Mouse (Mus musculus) forebrain, embryonic 10.5 days (tissue): ENCODE data around the gene Mbnl1. TPM values are rescaled to one million over a fixed set of nuclear protein-coding genes. Genes with fewer than 3 reads are reported as not detected.

Experiments
- DNase-seq: peaks from one replicate; pipeline ENCODE4 v3.0.0-alpha.2; 2017; ENCODE audit warnings: low spot score; ENCODE audit errors: extremely low spot score
- H3K27ac ChIP-seq: fragments of 300-500 bp; sonication (generic); 2 replicates; pipeline ENCODE4 v1.5.1; 2016; ENCODE audit warnings: mild to moderate bottlenecking
- H3K27me3 ChIP-seq: fragments of 300-500 bp; sonication (generic); 2 replicates; pipeline ENCODE4 v1.6.1; 2016; ENCODE audit warnings: mild to moderate bottlenecking; ENCODE audit not compliant: poor library complexity, severe bottlenecking
- H3K36me3 ChIP-seq: fragments of 300-500 bp; sonication (generic); replicated peaks from 2 replicates; pipeline ENCODE4 v1.6.1; 2016; ENCODE audit warnings: mild to moderate bottlenecking, moderate library complexity
- H3K4me1 ChIP-seq: fragments of 300-500 bp; sonication (generic); 2 replicates; pipeline ENCODE4 v1.6.1; 2016
- H3K4me3 ChIP-seq: fragments of 300-500 bp; sonication (generic); 2 replicates; pipeline ENCODE4 v1.5.1; 2016; ENCODE audit warnings: mild to moderate bottlenecking, moderate library complexity
- H3K9me3 ChIP-seq: fragments of 300-500 bp; sonication (generic); 2 replicates; pipeline ENCODE4 v1.6.1; 2016; ENCODE audit warnings: mild to moderate bottlenecking, moderate library complexity
- WGBS: fragments of 180-500 bp; shearing (Covaris S2); methylation state at CpG from one replicate; pipeline ENCODE4 v1.1.7; 2016; 5-methylcytosine and 5-hydroxymethylcytosine counted together
- polyA plus RNA-seq: library from polyadenylated mRNA; unstranded; fragments of >200 nt; fragmentation: Nextera tagmentation; extraction: Ambion mirVana; gene quantifications from 2 replicates; pipeline ENCODE4 v1.2.1, GENCODE M21; 2016

The Mbnl1 gene
- polyA plus RNA-seq, 1 experiment from 2014 or later = 37.6 TPM

- 91% methylated on average over 3 of the region's 3 CpGs for WGBS
- Histone ChIP-seq H3K9me3 (no peaks in the 10 kb centered on the region), H3K27me3 (no peaks in the 10 kb centered on the region), H3K36me3 (no peaks in the 10 kb centered on the region), H3K4me3 (no peak overlapping the region), H3K4me1 (peaks cover 44% of the 10 kb centered on the region), H3K27ac (no peak overlapping the region)
- no peak for DNase-seq
These were observed 38.6 kb downstream of the Mbnl1 start for GRCm38 (mm10) chr3:60511197-60511596.

- H3K4me3 ChIP-seq = peak overlapping the region; percentile 16; the same call in 1 of the 2 replicates
- no peaks in the 10 kb centered on the region for H3K27me3 ChIP-seq
- no peaks in the 10 kb centered on the region for H3K9me3 ChIP-seq
- peak overlapping the region; percentile 65 for H3K27ac ChIP-seq
- no peaks in the 10 kb centered on the region for H3K36me3 ChIP-seq
- peaks cover 57% of the 10 kb centered on the region for H3K4me1 ChIP-seq
- WGBS = 28% methylated on average over 7 of the region's 7 CpGs
- no peak for DNase-seq
These were observed 40.7 kb downstream of the Mbnl1 start for GRCm38 (mm10) chr3:60513337-60513736.

GRCm38 (mm10) chr3:60513746-60514145 is 41.1 kb downstream of the Mbnl1 start:
- 89% methylated on average over 2 of the region's 2 CpGs for WGBS
- H3K27ac ChIP-seq = peak overlapping the region; percentile 65

GRCm38 (mm10) chr3:60515430-60515829 is 42.8 kb downstream of the Mbnl1 start:
- H3K36me3 ChIP-seq = no peaks in the 10 kb centered on the region
- no peak overlapping the region for H3K4me3 ChIP-seq
- no peaks in the 10 kb centered on the region for H3K27me3 ChIP-seq
- no peak for DNase-seq
- peaks cover 63% of the 10 kb centered on the region for H3K4me1 ChIP-seq
- H3K27ac ChIP-seq = no peak overlapping the region
- H3K9me3 ChIP-seq = no peaks in the 10 kb centered on the region

More at GRCm38 (mm10) chr3:60513746-60514145, 41.1 kb downstream of the Mbnl1 start:
- Histone ChIP-seq H3K36me3 (no peaks in the 10 kb centered on the region), H3K4me3 (peak overlapping the region; percentile 16; the same call in 1 of the 2 replicates), H3K27me3 (no peaks in the 10 kb centered on the region), H3K4me1 (peaks cover 61% of the 10 kb centered on the region), H3K9me3 (no peaks in the 10 kb centered on the region)
- no peak for DNase-seq

GRCm38 (mm10) chr3:60516054-60516674 is 43.5 kb downstream of the Mbnl1 start:
- Histone ChIP-seq H3K27me3 (no peaks in the 10 kb centered on the region), H3K4me3 (no peak overlapping the region), H3K27ac (peak overlapping the region; percentile 72), H3K9me3 (no peaks in the 10 kb centered on the region), H3K4me1 (peaks cover 61% of the 10 kb centered on the region), H3K36me3 (no peaks in the 10 kb centered on the region)
- WGBS = 31% methylated on average over 12 of the region's 12 CpGs
- DNase-seq = no peak

GRCm38 (mm10) chr3:60517234-60517787 is 44.7 kb downstream of the Mbnl1 start:
- DNase-seq = no peak
- no peaks in the 10 kb centered on the region for H3K9me3 ChIP-seq
- H3K4me3 ChIP-seq = no peak overlapping the region
- no peak overlapping the region for H3K27ac ChIP-seq
- WGBS = 62% methylated on average over 3 of the region's 3 CpGs
- no peaks in the 10 kb centered on the region for H3K36me3 ChIP-seq
- peaks cover 53% of the 10 kb centered on the region for H3K4me1 ChIP-seq
- no peaks in the 10 kb centered on the region for H3K27me3 ChIP-seq

- Histone ChIP-seq H3K27me3 (no peaks in the 10 kb centered on the region), H3K27ac (no peak overlapping the region), H3K4me1 (peaks cover 33% of the 10 kb centered on the region), H3K9me3 (no peaks in the 10 kb centered on the region), H3K4me3 (no peak overlapping the region), H3K36me3 (no peaks in the 10 kb centered on the region)
- DNase-seq = no peak
- WGBS = 91% methylated on average over 3 of the region's 3 CpGs
These were observed 46.7 kb downstream of the Mbnl1 start for GRCm38 (mm10) chr3:60519337-60519736.

- Histone ChIP-seq H3K4me1 (peaks cover 27% of the 10 kb centered on the region), H3K27me3 (no peaks in the 10 kb centered on the region), H3K4me3 (no peak overlapping the region), H3K9me3 (no peaks in the 10 kb centered on the region), H3K36me3 (no peaks in the 10 kb centered on the region), H3K27ac (no peak overlapping the region)
- DNase-seq = no peak
- 91% methylated on average over 1 of the region's 1 CpGs for WGBS
These were observed 51.5 kb downstream of the Mbnl1 start for GRCm38 (mm10) chr3:60524127-60524526.

GRCm38 (mm10) chr3:60531286-60531685 is 58.7 kb downstream of the Mbnl1 start:
- H3K36me3 ChIP-seq = no peaks in the 10 kb centered on the region

GRCm38 (mm10) chr3:60531826-60532225 is 59.2 kb downstream of the Mbnl1 start:
- Histone ChIP-seq H3K4me1 (peaks cover 57% of the 10 kb centered on the region), H3K27me3 (no peaks in the 10 kb centered on the region), H3K27ac (no peak overlapping the region), H3K4me3 (no peak overlapping the region), H3K9me3 (no peaks in the 10 kb centered on the region), H3K36me3 (no peaks in the 10 kb centered on the region)
- 63% methylated on average over 2 of the region's 2 CpGs for WGBS
- DNase-seq = no peak

More at GRCm38 (mm10) chr3:60531286-60531685, 58.7 kb downstream of the Mbnl1 start:
- 67% methylated on average over 5 of the region's 5 CpGs for WGBS
- Histone ChIP-seq H3K9me3 (no peaks in the 10 kb centered on the region), H3K4me3 (no peak overlapping the region), H3K27me3 (no peaks in the 10 kb centered on the region), H3K4me1 (peaks cover 60% of the 10 kb centered on the region), H3K27ac (no peak overlapping the region)
- DNase-seq = no peak

- H3K27me3 ChIP-seq = no peaks in the 10 kb centered on the region
- peaks cover 38% of the 10 kb centered on the region for H3K4me1 ChIP-seq
- no peak overlapping the region for H3K4me3 ChIP-seq
- no peak overlapping the region for H3K27ac ChIP-seq
- 59% methylated on average over 3 of the region's 3 CpGs for WGBS
- DNase-seq = no peak
- H3K9me3 ChIP-seq = no peaks in the 10 kb centered on the region
- H3K36me3 ChIP-seq = no peaks in the 10 kb centered on the region
These were observed 62.6 kb downstream of the Mbnl1 start for GRCm38 (mm10) chr3:60535224-60535623.

- Histone ChIP-seq H3K27me3 (no peaks in the 10 kb centered on the region), H3K27ac (no peak overlapping the region), H3K4me3 (no peak overlapping the region), H3K4me1 (peaks cover 27% of the 10 kb centered on the region), H3K36me3 (no peaks in the 10 kb centered on the region), H3K9me3 (no peaks in the 10 kb centered on the region)
- DNase-seq = no peak
- 94% methylated on average over 2 of the region's 2 CpGs for WGBS
These were observed 64.4 kb downstream of the Mbnl1 start for GRCm38 (mm10) chr3:60537063-60537462.

- WGBS = 88% methylated on average over 3 of the region's 3 CpGs
- H3K27ac ChIP-seq = no peak overlapping the region
These were observed 65.8 kb downstream of the Mbnl1 start for GRCm38 (mm10) chr3:60538214-60538971.

More at GRCm38 (mm10) chr3:60538214-60538971, 65.8 kb downstream of the Mbnl1 start:
- H3K9me3 ChIP-seq = no peaks in the 10 kb centered on the region
- no peaks in the 10 kb centered on the region for H3K36me3 ChIP-seq
- no peak overlapping the region for H3K4me3 ChIP-seq
- DNase-seq = no peak
- H3K4me1 ChIP-seq = peaks cover 14% of the 10 kb centered on the region
- no peaks in the 10 kb centered on the region for H3K27me3 ChIP-seq
